8 mouse cellular contexts compared by ENCODE assay signal in genomic region chr4:119460296-119460695, GRCm38 (mm10). TPM values are rescaled to one million over a fixed set of nuclear protein-coding genes. Genes with fewer than 3 reads are reported as not detected.
DNase-seq lines count a peak whose midpoint lies in the region; ATAC-seq and TF ChIP-seq lines count a peak whose summit lies in the region.

No protein-coding gene starts in this region.

- H3K4me3 ChIP-seq in layer of hippocampus, adult 2 months = peak overlapping the region; percentile 19; the same call in 1 of the 2 replicates
- H3K4me3 ChIP-seq in E14TG2a.4 (replicated peaks; ENCODE audit: low read length) = no peak overlapping the region
- H3K4me3 ChIP-seq in limb, embryonic 11.5 days (ENCODE audit: low read depth, low read length) = no peak overlapping the region

- H3K36me3 ChIP-seq in E14TG2a.4 (ENCODE audit: insufficient read depth, low read length) = no peaks in the 10 kb centered on the region
- H3K36me3 ChIP-seq in limb, embryonic 11.5 days (ENCODE audit: control insufficient read depth, insufficient read depth, low read length) = no peaks in the 10 kb centered on the region

- H3K4me1 ChIP-seq in E14TG2a.4 (replicated peaks; ENCODE audit: low read depth, low read length) = peaks cover 7% of the 10 kb centered on the region; the same call in 1 of the 2 replicates
- peaks cover 7% of the 10 kb centered on the region; the same call in 1 of the 2 replicates for H3K4me1 ChIP-seq in limb, embryonic 11.5 days (ENCODE audit: control insufficient read depth, insufficient read depth, low read length)

- H3K9me3 ChIP-seq in E14TG2a.4 (ENCODE audit: low read length) = no peaks in the 10 kb centered on the region
- H3K9me3 ChIP-seq in limb, embryonic 11.5 days (ENCODE audit: control insufficient read depth, low read length) = no peaks in the 10 kb centered on the region

- peak; percentile 27; the same call in 1 of the 2 replicates for ATAC-seq in limb, embryonic 11.5 days (ENCODE audit: insufficient number of reproducible peaks, low FRiP score, low TSS enrichment, low read depth)

- TF ChIP-seq CTCF in layer of hippocampus, adult 2 months (conservative IDR thresholded peaks at IDR 0.05) = peak; percentile 75
- TF ChIP-seq CTCF in E14TG2a.4 (conservative IDR thresholded peaks at IDR 0.05; ENCODE audit: low read length) = peak; percentile 58

- H3K27me3 ChIP-seq in E14TG2a.4 (ENCODE audit: insufficient read depth, low read length) = peaks cover 6% of the 10 kb centered on the region; the same call in 1 of the 2 replicates
- H3K27me3 ChIP-seq in limb, embryonic 11.5 days (ENCODE audit: control insufficient read depth, insufficient read depth, low read length) = no peaks in the 10 kb centered on the region

- no peak overlapping the region for H3K9ac ChIP-seq in limb, embryonic 11.5 days (ENCODE audit: low read length)

- 62% methylated on average over 5 of the region's 5 CpGs for WGBS in limb, embryonic 11.5 days

- no peak overlapping the region for H3K4me2 ChIP-seq in limb, embryonic 11.5 days (ENCODE audit: low read depth, severe bottlenecking)

- DNase-seq in layer of hippocampus, adult 2 months (ENCODE audit: low spot score in 2 of 2) = peak in 1 of 2 experiments; percentile 33
- no peak for DNase-seq in layer of hippocampus, adult 8-10 months (ENCODE audit: low spot score in 2 of 2)
- DNase-seq in c-Kit-positive CD71-positive TER-119-positive erythroid progenitor cells, embryonic 14.5 days (ENCODE audit: low spot score) = peak; percentile 23
- peak; percentile 24 for DNase-seq in forelimb bud, embryonic 11.5 days (ENCODE audit: low read depth, low spot score)
- peak; percentile 50 for DNase-seq in limb, embryonic 11.5 days (ENCODE audit: low spot score)
- peak; percentile 49 for DNase-seq in retina, postnatal 1 day
- DNase-seq in ovary, postnatal 14 days (ENCODE audit: low spot score) = no peak

- peak overlapping the region; percentile 81 for H3K27ac ChIP-seq in layer of hippocampus, adult 2 months
- H3K27ac ChIP-seq in limb, embryonic 11.5 days (replicated peaks; ENCODE audit: low read depth, low read length) = no peak overlapping the region

RNA-seq across cellular contexts. Expression of gene Rimkla, which starts 32.1 kb away (rescaled TPM):
- 10 to 100 TPM; 13.3 to 14.1 TPM for total RNA-seq in layer of hippocampus, adult 2 months (2021)
- total RNA-seq in layer of hippocampus, adult 8-10 months (2022) = 10 to 100 TPM; 11.8 to 18.2 (median 13.2) TPM
- 0.67 and 1.2 TPM in 2 replicates for polyA plus RNA-seq in limb, embryonic 11.5 days (2014; fragmentation: Nextera tagmentation; extraction: Ambion mirVana)

RNA-seq across cellular contexts. Expression of gene Zmynd12, which starts 37.7 kb away (rescaled TPM):
- under 1 TPM; 0.39 to 0.41 TPM for total RNA-seq in layer of hippocampus, adult 2 months (2021)
- total RNA-seq in layer of hippocampus, adult 8-10 months (2022) = under 1 TPM in 3 of 4 experiments, not detected in 1; 0.48 to 0.94 (median 0.55) TPM
- 0.34 and 0.36 TPM in 2 replicates for polyA plus RNA-seq in limb, embryonic 11.5 days (2014; fragmentation: Nextera tagmentation; extraction: Ambion mirVana)

RNA-seq across cellular contexts. Expression of gene Ppcs, which starts 38.1 kb away (rescaled TPM):
- total RNA-seq in layer of hippocampus, adult 2 months (2021) = 1 to 10 TPM; 7.0 to 7.2 TPM
- total RNA-seq in layer of hippocampus, adult 8-10 months (2022) = 1 to 10 TPM; 3.9 to 8.8 (median 5.9) TPM
- 35.7 and 38.7 TPM in 2 replicates for polyA plus RNA-seq in limb, embryonic 11.5 days (2014; fragmentation: Nextera tagmentation; extraction: Ambion mirVana)

RNA-seq across cellular contexts. Expression of gene Ccdc30, which starts 45.0 kb away (rescaled TPM):
- 10 to 100 TPM; 24.8 to 25.8 TPM for total RNA-seq in layer of hippocampus, adult 2 months (2021)
- total RNA-seq in layer of hippocampus, adult 8-10 months (2022) = 10 to 100 TPM; 20.5 to 25.5 (median 22.6) TPM
- polyA plus RNA-seq in limb, embryonic 11.5 days (2014; fragmentation: Nextera tagmentation; extraction: Ambion mirVana) = 5.5 and 7.3 TPM in 2 replicates

Comparison
In these comparisons a context has a peak if more than half of its experiments do, and no peak if none do; other contexts are left out.
1. DNase-seq: peak in c-Kit-positive CD71-positive TER-119-positive erythroid progenitor cells, embryonic 14.5 days (single experiment), forelimb bud, embryonic 11.5 days (single experiment), limb, embryonic 11.5 days (single experiment) and retina, postnatal 1 day (single experiment); none in layer of hippocampus, adult 8-10 months (0 of 2) and ovary, postnatal 14 days (single experiment).